Mouse (Mus musculus): ENCODE measurements around the gene Dnajc13. TPM values are rescaled to one million over a fixed set of nuclear protein-coding genes. Genes with fewer than 3 reads are reported as not detected.

Gene Dnajc13
- polyA plus RNA-seq, 1 experiment from 2014 or later, result 16.5 TPM

- H3K4me3 ChIP-seq (ENCODE audit: low read length), result no peak overlapping the region
- no peak for ATAC-seq (ENCODE audit: low read depth)
- 48% methylated on average over 2 of the region's 2 CpGs for WGBS
- H3K9ac ChIP-seq (ENCODE audit: low read length), result no peak overlapping the region
- no peaks in the 10 kb centered on the region for H3K27me3 ChIP-seq (ENCODE audit: control insufficient read depth, insufficient read depth, low read depth, low read length)
- peaks cover 22% of the 10 kb centered on the region for H3K36me3 ChIP-seq (ENCODE audit: control insufficient read depth, insufficient read depth, low read length)
- no peaks in the 10 kb centered on the region for H3K9me3 ChIP-seq (ENCODE audit: control insufficient read depth, low read length)
- no peak overlapping the region for H3K27ac ChIP-seq (ENCODE audit: low read length)
- H3K4me1 ChIP-seq (replicated peaks; ENCODE audit: control insufficient read depth, insufficient read depth, low read length), result no peaks in the 10 kb centered on the region
- no peak overlapping the region for H3K4me2 ChIP-seq (ENCODE audit: low read depth, low read length)
These were observed 68.2 kb downstream of the Dnajc13 start for GRCm38 (mm10) chr9:104194528-104194927.

- H3K27me3 ChIP-seq (ENCODE audit: control insufficient read depth, insufficient read depth, low read depth, low read length), result no peaks in the 10 kb centered on the region
- H3K27ac ChIP-seq (ENCODE audit: low read length), result no peak overlapping the region
- peaks cover 19% of the 10 kb centered on the region for H3K36me3 ChIP-seq (ENCODE audit: control insufficient read depth, insufficient read depth, low read length)
- no peak overlapping the region for H3K9ac ChIP-seq (ENCODE audit: low read length)
- no peak for ATAC-seq (ENCODE audit: low read depth)
- H3K4me2 ChIP-seq (ENCODE audit: low read depth, low read length), result no peak overlapping the region
- H3K4me3 ChIP-seq (ENCODE audit: low read length), result no peak overlapping the region
- no peaks in the 10 kb centered on the region for H3K4me1 ChIP-seq (replicated peaks; ENCODE audit: control insufficient read depth, insufficient read depth, low read length)
- WGBS, result 83% methylated on average over 2 of the region's 2 CpGs
- no peaks in the 10 kb centered on the region for H3K9me3 ChIP-seq (ENCODE audit: control insufficient read depth, low read length)
These were observed 68.8 kb downstream of the Dnajc13 start for GRCm38 (mm10) chr9:104193900-104194299.

GRCm38 (mm10) chr9:104193327-104193726, 69.4 kb downstream of the Dnajc13 start:
- H3K36me3 ChIP-seq (ENCODE audit: control insufficient read depth, insufficient read depth, low read length), result peaks cover 24% of the 10 kb centered on the region

GRCm38 (mm10) chr9:104192513-104192912, 70.2 kb downstream of the Dnajc13 start:
- Histone ChIP-seq H3K27ac (ENCODE audit: low read length) (no peak overlapping the region), H3K9me3 (ENCODE audit: control insufficient read depth, low read length) (no peaks in the 10 kb centered on the region), H3K4me1 (replicated peaks; ENCODE audit: control insufficient read depth, insufficient read depth, low read length) (no peaks in the 10 kb centered on the region), H3K27me3 (ENCODE audit: control insufficient read depth, insufficient read depth, low read depth, low read length) (no peaks in the 10 kb centered on the region), H3K4me2 (ENCODE audit: low read depth, low read length) (no peak overlapping the region), H3K4me3 (ENCODE audit: low read length) (no peak overlapping the region), H3K9ac (ENCODE audit: low read length) (no peak overlapping the region), H3K36me3 (ENCODE audit: control insufficient read depth, insufficient read depth, low read length) (peaks cover 22% of the 10 kb centered on the region)
- ATAC-seq (ENCODE audit: low read depth), result no peak
- WGBS, result 85% methylated on average over 6 of the region's 6 CpGs

More at GRCm38 (mm10) chr9:104193327-104193726, 69.4 kb downstream of the Dnajc13 start:
- Histone ChIP-seq H3K4me1 (replicated peaks; ENCODE audit: control insufficient read depth, insufficient read depth, low read length) (no peaks in the 10 kb centered on the region), H3K4me3 (ENCODE audit: low read length) (no peak overlapping the region), H3K4me2 (ENCODE audit: low read depth, low read length) (no peak overlapping the region), H3K9me3 (ENCODE audit: control insufficient read depth, low read length) (no peaks in the 10 kb centered on the region), H3K27me3 (ENCODE audit: control insufficient read depth, insufficient read depth, low read depth, low read length) (no peaks in the 10 kb centered on the region), H3K27ac (ENCODE audit: low read length) (no peak overlapping the region), H3K9ac (ENCODE audit: low read length) (no peak overlapping the region)
- 73% methylated on average over 1 of the region's 1 CpGs for WGBS
- no peak for ATAC-seq (ENCODE audit: low read depth)

GRCm38 (mm10) chr9:104189657-104190056, 73.1 kb downstream of the Dnajc13 start:
- H3K4me3 ChIP-seq (ENCODE audit: low read length), result no peak overlapping the region
- no peak overlapping the region for H3K9ac ChIP-seq (ENCODE audit: low read length)
- no peaks in the 10 kb centered on the region for H3K4me1 ChIP-seq (replicated peaks; ENCODE audit: control insufficient read depth, insufficient read depth, low read length)
- peaks cover 23% of the 10 kb centered on the region for H3K36me3 ChIP-seq (ENCODE audit: control insufficient read depth, insufficient read depth, low read length)
- no peak overlapping the region for H3K4me2 ChIP-seq (ENCODE audit: low read depth, low read length)
- no peak overlapping the region for H3K27ac ChIP-seq (ENCODE audit: low read length)
- 95% methylated on average over 5 of the region's 5 CpGs for WGBS
- no peaks in the 10 kb centered on the region for H3K27me3 ChIP-seq (ENCODE audit: control insufficient read depth, insufficient read depth, low read depth, low read length)
- H3K9me3 ChIP-seq (ENCODE audit: control insufficient read depth, low read length), result no peaks in the 10 kb centered on the region
- ATAC-seq (ENCODE audit: low read depth), result no peak

- WGBS, result 83% methylated on average over 1 of the region's 1 CpGs
- Histone ChIP-seq H3K9ac (ENCODE audit: low read length) (no peak overlapping the region), H3K36me3 (ENCODE audit: control insufficient read depth, insufficient read depth, low read length) (peaks cover 23% of the 10 kb centered on the region), H3K4me3 (ENCODE audit: low read length) (no peak overlapping the region), H3K4me1 (replicated peaks; ENCODE audit: control insufficient read depth, insufficient read depth, low read length) (no peaks in the 10 kb centered on the region), H3K27me3 (ENCODE audit: control insufficient read depth, insufficient read depth, low read depth, low read length) (no peaks in the 10 kb centered on the region), H3K27ac (ENCODE audit: low read length) (no peak overlapping the region), H3K4me2 (ENCODE audit: low read depth, low read length) (no peak overlapping the region), H3K9me3 (ENCODE audit: control insufficient read depth, low read length) (no peaks in the 10 kb centered on the region)
- ATAC-seq (ENCODE audit: low read depth), result no peak
These were observed 74.0 kb downstream of the Dnajc13 start for GRCm38 (mm10) chr9:104188704-104189103.

GRCm38 (mm10) chr9:104187028-104187427, 75.7 kb downstream of the Dnajc13 start:
- 86% methylated on average over 5 of the region's 5 CpGs for WGBS
- no peak overlapping the region for H3K4me3 ChIP-seq (ENCODE audit: low read length)
- no peaks in the 10 kb centered on the region for H3K4me1 ChIP-seq (replicated peaks; ENCODE audit: control insufficient read depth, insufficient read depth, low read length)

GRCm38 (mm10) chr9:104183181-104183580, 79.5 kb downstream of the Dnajc13 start:
- Histone ChIP-seq H3K4me2 (ENCODE audit: low read depth, low read length) (no peak overlapping the region), H3K27me3 (ENCODE audit: control insufficient read depth, insufficient read depth, low read depth, low read length) (no peaks in the 10 kb centered on the region), H3K27ac (ENCODE audit: low read length) (no peak overlapping the region), H3K9me3 (ENCODE audit: control insufficient read depth, low read length) (no peaks in the 10 kb centered on the region), H3K4me3 (ENCODE audit: low read length) (no peak overlapping the region), H3K9ac (ENCODE audit: low read length) (no peak overlapping the region), H3K4me1 (replicated peaks; ENCODE audit: control insufficient read depth, insufficient read depth, low read length) (no peaks in the 10 kb centered on the region), H3K36me3 (ENCODE audit: control insufficient read depth, insufficient read depth, low read length) (peaks cover 32% of the 10 kb centered on the region)
- no peak for ATAC-seq (ENCODE audit: low read depth)
- 93% methylated on average over 5 of the region's 5 CpGs for WGBS

More at GRCm38 (mm10) chr9:104187028-104187427, 75.7 kb downstream of the Dnajc13 start:
- H3K27ac ChIP-seq (ENCODE audit: low read length), result no peak overlapping the region
- H3K36me3 ChIP-seq (ENCODE audit: control insufficient read depth, insufficient read depth, low read length), result peaks cover 18% of the 10 kb centered on the region
- H3K9ac ChIP-seq (ENCODE audit: low read length), result no peak overlapping the region
- H3K27me3 ChIP-seq (ENCODE audit: control insufficient read depth, insufficient read depth, low read depth, low read length), result no peaks in the 10 kb centered on the region
- no peak for ATAC-seq (ENCODE audit: low read depth)
- H3K4me2 ChIP-seq (ENCODE audit: low read depth, low read length), result no peak overlapping the region
- H3K9me3 ChIP-seq (ENCODE audit: control insufficient read depth, low read length), result no peaks in the 10 kb centered on the region

- Histone ChIP-seq H3K9ac (ENCODE audit: low read length) (no peak overlapping the region), H3K36me3 (ENCODE audit: control insufficient read depth, insufficient read depth, low read length) (peaks cover 36% of the 10 kb centered on the region), H3K4me3 (ENCODE audit: low read length) (no peak overlapping the region), H3K9me3 (ENCODE audit: control insufficient read depth, low read length) (no peaks in the 10 kb centered on the region), H3K4me2 (ENCODE audit: low read depth, low read length) (no peak overlapping the region), H3K27me3 (ENCODE audit: control insufficient read depth, insufficient read depth, low read depth, low read length) (no peaks in the 10 kb centered on the region), H3K4me1 (replicated peaks; ENCODE audit: control insufficient read depth, insufficient read depth, low read length) (no peaks in the 10 kb centered on the region), H3K27ac (ENCODE audit: low read length) (no peak overlapping the region)
- no peak for ATAC-seq (ENCODE audit: low read depth)
- 96% methylated on average over 5 of the region's 5 CpGs for WGBS
These were observed 80.4 kb downstream of the Dnajc13 start for GRCm38 (mm10) chr9:104182328-104182727.

GRCm38 (mm10) chr9:104181626-104182025, 81.1 kb downstream of the Dnajc13 start:
- Histone ChIP-seq H3K4me3 (ENCODE audit: low read length) (no peak overlapping the region), H3K27ac (ENCODE audit: low read length) (no peak overlapping the region), H3K36me3 (ENCODE audit: control insufficient read depth, insufficient read depth, low read length) (peaks cover 38% of the 10 kb centered on the region), H3K9ac (ENCODE audit: low read length) (no peak overlapping the region), H3K4me2 (ENCODE audit: low read depth, low read length) (no peak overlapping the region), H3K9me3 (ENCODE audit: control insufficient read depth, low read length) (no peaks in the 10 kb centered on the region), H3K27me3 (ENCODE audit: control insufficient read depth, insufficient read depth, low read depth, low read length) (no peaks in the 10 kb centered on the region), H3K4me1 (replicated peaks; ENCODE audit: control insufficient read depth, insufficient read depth, low read length) (no peaks in the 10 kb centered on the region)
- no peak for ATAC-seq (ENCODE audit: low read depth)
- 96% methylated on average over 4 of the region's 4 CpGs for WGBS
